Mouse (Mus musculus) erythroblast, embryonic 14.5 days (primary cell): ENCODE results near the gene Sh3rf1.

Experiments
- GATA1 ChIP-seq: IDR thresholded peaks from 2 replicates; pipeline ENCODE4 v1.6.1; 2012; ENCODE audit warnings: low read length, inconsistent platforms, mixed read lengths
- TAL1 ChIP-seq: IDR thresholded peaks from 3 replicates; pipeline ENCODE4 v1.6.1; 2012; ENCODE audit warnings: low read length, inconsistent platforms, mixed read lengths

DNA sequence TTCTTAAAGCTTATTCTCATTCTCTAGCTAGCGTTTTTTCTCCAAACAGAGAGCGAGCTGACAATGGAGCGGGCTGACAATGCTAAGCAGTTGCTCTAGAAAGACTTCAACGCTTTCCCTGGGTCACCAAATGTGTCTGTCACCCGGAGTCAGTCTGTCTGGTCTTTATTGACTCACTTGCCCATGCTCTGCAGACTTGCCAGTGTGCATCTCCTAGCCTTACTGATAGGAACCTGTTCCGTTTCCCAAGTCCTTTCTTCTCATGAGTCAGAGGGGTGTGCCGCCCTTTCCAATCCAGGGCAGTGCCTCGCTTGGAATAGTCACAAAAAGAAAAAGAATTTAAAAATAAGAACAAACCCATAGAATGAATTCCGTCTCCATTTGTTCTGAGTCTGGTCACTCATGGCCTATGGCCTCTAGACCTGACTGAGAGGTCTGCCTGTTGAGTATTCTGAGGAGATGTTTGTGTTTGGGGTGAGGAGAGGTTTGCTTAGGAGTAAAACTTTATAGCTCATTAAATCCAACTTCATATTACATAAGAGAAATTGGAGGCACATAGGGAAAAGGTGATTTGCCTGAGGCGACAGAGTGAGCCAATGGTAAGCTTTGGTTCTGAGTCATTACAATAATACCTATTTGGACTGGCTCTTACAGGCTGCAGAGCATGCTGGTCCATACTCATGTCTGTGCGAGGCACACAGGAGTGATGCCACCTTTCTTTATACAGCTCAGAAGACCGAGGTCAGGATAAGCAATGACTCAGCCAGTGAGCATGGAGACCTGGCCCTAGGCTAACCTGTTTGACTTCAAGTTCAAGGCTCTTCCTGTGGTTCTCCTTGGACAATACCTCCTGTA lies 118.1 kb downstream of the Sh3rf1 start:
- no peak for TF ChIP-seq TAL1
- TF ChIP-seq GATA1, result no peak
